Mouse (Mus musculus): Measurements from ENCODE around the gene Ppm1d. TPM values are rescaled to one million over a fixed set of nuclear protein-coding genes. Genes with fewer than 3 reads are reported as not detected.

Gene Ppm1d
- 10 to 100 TPM; 35.7 to 40.8 TPM for total RNA-seq (2023)

DNA sequence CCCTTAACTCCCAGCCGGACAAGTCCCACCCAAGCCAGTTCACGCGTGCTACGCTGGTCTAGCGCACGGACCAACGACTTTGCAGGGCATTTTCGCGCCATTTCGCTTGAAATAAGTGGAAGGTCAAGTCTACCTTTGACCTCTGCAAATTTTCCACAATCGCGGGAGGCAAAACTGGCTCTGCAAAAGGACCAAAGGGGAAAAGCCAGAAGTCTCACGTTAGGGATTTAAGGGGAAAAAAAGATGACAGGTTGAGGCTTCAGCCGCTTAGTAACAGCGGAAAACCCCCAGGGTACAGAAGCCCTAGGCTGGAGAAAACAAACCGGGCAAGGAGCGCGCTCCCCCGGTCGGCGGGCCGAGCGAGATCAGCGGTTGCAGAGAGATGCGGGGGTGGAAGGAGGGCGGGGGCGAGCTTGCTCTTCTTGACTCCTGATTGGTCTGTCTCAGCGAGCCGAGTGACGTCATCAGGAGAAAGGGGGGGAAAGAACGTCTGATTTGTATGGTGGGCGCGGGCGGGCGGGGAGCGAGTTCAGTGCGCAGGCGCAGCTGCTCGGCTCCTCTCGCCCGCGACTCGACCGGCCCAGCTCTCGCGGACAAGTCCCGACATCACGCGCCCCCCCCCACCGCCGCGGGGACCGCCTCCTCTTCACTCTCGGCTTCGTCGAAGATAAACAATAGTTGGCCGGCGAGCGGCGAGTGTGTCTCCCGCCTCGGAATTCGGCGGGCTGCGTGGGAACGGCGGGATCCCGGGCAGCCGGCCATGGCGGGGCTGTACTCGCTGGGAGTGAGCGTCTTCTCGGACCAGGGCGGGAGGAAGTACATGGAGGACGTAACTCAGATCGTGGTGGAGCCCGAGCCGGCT is at the start of gene Ppm1d:
TSS of gene Ppm1d (plus strand) at position 532 of the 862 bp plus-strand sequence.

DNA sequence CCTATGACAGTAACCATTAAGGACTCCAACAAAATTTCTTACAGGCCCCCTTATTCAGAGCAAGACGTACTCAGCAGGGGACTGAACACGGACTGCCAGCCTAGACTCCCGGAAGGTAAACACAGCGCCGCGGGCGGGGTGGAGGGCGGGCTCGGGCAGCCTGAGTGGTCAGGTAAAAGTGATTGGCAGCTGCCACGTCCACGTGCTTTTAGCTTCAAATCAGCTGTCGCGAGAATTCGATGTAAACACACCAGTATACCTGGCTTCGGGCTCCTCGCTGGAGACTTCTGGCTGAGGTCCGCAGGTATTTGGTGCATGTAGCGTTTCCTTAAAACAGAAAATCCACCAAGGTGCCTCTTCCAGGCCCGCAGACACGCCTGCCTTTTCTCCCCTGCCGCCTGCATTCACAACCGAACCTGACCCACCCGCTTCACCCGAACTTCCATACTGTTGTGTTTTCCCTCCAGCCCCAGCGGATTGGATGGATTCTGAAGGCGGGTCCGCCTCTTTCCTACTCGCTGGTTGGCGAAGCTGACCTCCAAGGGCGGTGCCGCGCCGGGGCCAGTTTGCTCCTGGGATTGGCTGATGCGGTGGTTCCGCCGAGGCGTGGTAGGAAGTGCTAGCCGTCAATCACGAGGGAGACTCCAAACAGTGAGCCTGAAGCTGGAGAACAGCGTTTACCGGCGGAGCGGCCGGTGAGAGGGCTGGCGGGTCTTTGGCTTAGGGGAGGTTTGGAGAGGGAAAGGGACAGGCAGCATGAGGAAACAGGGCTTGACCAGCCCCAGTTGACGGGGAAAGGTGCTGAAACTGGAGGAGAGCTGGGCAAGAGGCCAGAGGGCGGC is 41.7 kb downstream of the Ppm1d start, which contains the start of gene Bcas3:
TSS of gene Bcas3 (plus strand) at position 629 of the 842 bp plus-strand sequence.

Other genes with a start within 250 kb of the Ppm1d start
- gene Usp32, start 171.1 kb upstream of the Ppm1d start, total RNA-seq (2023), result 10 to 100 TPM; 30.5 to 32.1 TPM
- gene 1700125H20Rik, start 140.8 kb upstream of the Ppm1d start, total RNA-seq (2023), result not detected
- gene Appbp2, start 76.1 kb upstream of the Ppm1d start, total RNA-seq (2023), result 10 to 100 TPM; 25.1 to 25.2 TPM
- gene Bcas3, start 41.9 kb downstream of the Ppm1d start, total RNA-seq (2023), result 10 to 100 TPM; 42.9 to 45.4 TPM

Measured in B cell, adult 67 days (primary cell).